Mouse (Mus musculus): ENCODE results near the gene Alyref. TPM values are rescaled to one million over a fixed set of nuclear protein-coding genes. Genes with fewer than 3 reads are reported as not detected.
A peak's percentile ranks its signal among the peaks of the same experiment; 100 is the strongest.

Gene Alyref
- polyA plus RNA-seq, 1 experiment from 2014 or later, result 594 TPM

DNA sequence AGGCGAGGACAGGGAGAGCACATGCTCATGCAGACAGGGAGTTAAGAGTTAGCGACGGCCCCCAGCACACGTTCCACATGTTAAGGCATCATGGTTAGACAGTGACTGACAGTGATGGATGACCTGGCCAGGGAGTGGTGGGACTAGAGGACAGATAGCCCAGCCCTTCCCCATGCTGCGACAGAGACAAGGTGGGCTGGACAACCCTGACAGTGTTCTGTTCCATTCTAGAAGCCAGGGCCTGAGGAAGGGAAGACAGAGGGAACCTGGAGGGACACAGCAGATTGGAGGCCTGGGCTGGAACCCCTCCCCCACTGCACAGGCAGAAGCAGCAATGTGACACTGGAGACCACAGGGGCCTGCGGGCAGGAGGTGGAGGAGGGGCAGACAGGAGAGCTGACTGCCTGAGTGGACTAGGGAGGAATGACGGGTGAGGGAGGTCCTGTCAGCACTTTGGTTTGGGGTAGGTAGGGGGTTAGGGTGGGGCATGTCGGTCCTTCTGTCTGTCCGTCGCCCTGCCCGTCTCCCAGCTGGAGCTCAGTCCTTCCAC, 19.4 kb downstream of the Alyref start:
- no peaks in the 10 kb centered on the region for H3K9me3 ChIP-seq (ENCODE audit: control insufficient read depth, low read length)
- peaks cover 32% of the 10 kb centered on the region for H3K36me3 ChIP-seq (ENCODE audit: control insufficient read depth, insufficient read depth, low read length)
- no peak overlapping the region for H3K4me2 ChIP-seq (replicated peaks; ENCODE audit: low read depth, low read length)
- WGBS, result 69% methylated on average over 11 of the region's 11 CpGs
- no peaks in the 10 kb centered on the region for H3K27me3 ChIP-seq (ENCODE audit: control insufficient read depth, insufficient read depth, low read length)
- H3K9ac ChIP-seq (ENCODE audit: low read depth, low read length), result peak overlapping the region; percentile 98
- peaks cover 29% of the 10 kb centered on the region for H3K4me1 ChIP-seq (ENCODE audit: control insufficient read depth, insufficient read depth, low read length)
- H3K4me3 ChIP-seq (ENCODE audit: low read length), result no peak overlapping the region
- ATAC-seq (ENCODE audit: low FRiP score, low TSS enrichment), result no peak
- H3K27ac ChIP-seq (ENCODE audit: low read depth, low read length), result 0 out of 2 replicates have a peak overlapping the region, but pooled peaks have one; percentile 27

DNA sequence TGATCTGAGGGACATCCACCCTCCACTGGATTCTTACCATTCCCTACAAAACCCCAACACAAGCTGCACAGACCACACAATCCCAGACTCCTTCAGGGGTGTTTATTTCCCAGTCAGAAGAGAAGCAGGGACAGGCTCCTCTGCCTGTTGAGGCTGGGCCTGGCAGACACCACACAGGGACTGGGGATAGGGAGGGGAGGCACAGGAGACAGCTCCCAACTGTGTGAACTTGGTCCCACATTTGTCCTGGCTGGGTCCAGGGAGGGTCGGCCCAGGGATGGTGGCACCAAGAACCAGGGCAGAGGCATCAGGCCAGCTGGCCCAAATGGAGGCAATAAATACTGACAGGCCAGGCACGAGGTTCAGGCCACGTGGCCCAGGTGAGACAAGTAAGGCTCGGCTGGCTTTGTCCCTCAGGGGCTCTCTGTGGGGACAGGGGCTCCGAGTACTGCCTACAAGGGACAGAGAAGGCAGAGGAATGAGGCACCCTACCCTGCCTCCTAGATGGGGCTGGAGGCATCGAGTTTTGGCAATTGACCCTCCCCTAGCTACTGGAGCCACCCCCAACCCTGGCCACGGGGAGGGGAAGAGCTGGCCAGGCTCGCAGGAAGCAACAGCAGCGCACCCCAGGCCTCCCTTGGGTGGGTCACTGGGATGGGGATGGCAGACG, 20.0 kb downstream of the Alyref start:
- no peak overlapping the region for H3K4me3 ChIP-seq (ENCODE audit: low read length)
- no peak overlapping the region for H3K4me2 ChIP-seq (replicated peaks; ENCODE audit: low read depth, low read length)
- WGBS, result 63% methylated on average over 10 of the region's 10 CpGs
- H3K36me3 ChIP-seq (ENCODE audit: control insufficient read depth, insufficient read depth, low read length), result peaks cover 31% of the 10 kb centered on the region
- peaks cover 29% of the 10 kb centered on the region for H3K4me1 ChIP-seq (ENCODE audit: control insufficient read depth, insufficient read depth, low read length)
- no peaks in the 10 kb centered on the region for H3K27me3 ChIP-seq (ENCODE audit: control insufficient read depth, insufficient read depth, low read length)
- no peak for ATAC-seq (ENCODE audit: low FRiP score, low TSS enrichment)
- H3K9me3 ChIP-seq (ENCODE audit: control insufficient read depth, low read length), result no peaks in the 10 kb centered on the region
- no peak overlapping the region; the same call in none of the 2 replicates for H3K9ac ChIP-seq (ENCODE audit: low read depth, low read length)
- H3K27ac ChIP-seq (ENCODE audit: low read depth, low read length), result no peak overlapping the region

GRCm38 (mm10) chr11:120577211-120578023, 20.7 kb downstream of the Alyref start:
- H3K4me2 ChIP-seq (replicated peaks; ENCODE audit: low read depth, low read length), result no peak overlapping the region
- no peak overlapping the region for H3K9ac ChIP-seq (ENCODE audit: low read depth, low read length)
- no peaks in the 10 kb centered on the region for H3K9me3 ChIP-seq (ENCODE audit: control insufficient read depth, low read length)
- no peak for ATAC-seq (ENCODE audit: low FRiP score, low TSS enrichment)
- no peak overlapping the region for H3K27ac ChIP-seq (ENCODE audit: low read depth, low read length)
- peaks cover 31% of the 10 kb centered on the region for H3K36me3 ChIP-seq (ENCODE audit: control insufficient read depth, insufficient read depth, low read length)
- peaks cover 28% of the 10 kb centered on the region for H3K4me1 ChIP-seq (ENCODE audit: control insufficient read depth, insufficient read depth, low read length)
- H3K4me3 ChIP-seq (ENCODE audit: low read length), result no peak overlapping the region
- H3K27me3 ChIP-seq (ENCODE audit: control insufficient read depth, insufficient read depth, low read length), result no peaks in the 10 kb centered on the region
- WGBS, result 82% methylated on average over 7 of the region's 7 CpGs

GRCm38 (mm10) chr11:120576365-120576981, 21.7 kb downstream of the Alyref start:
- Histone ChIP-seq H3K4me2 (replicated peaks; ENCODE audit: low read depth, low read length) (no peak overlapping the region), H3K4me3 (ENCODE audit: low read length) (no peak overlapping the region), H3K4me1 (ENCODE audit: control insufficient read depth, insufficient read depth, low read length) (peaks cover 26% of the 10 kb centered on the region), H3K27ac (ENCODE audit: low read depth, low read length) (no peak overlapping the region), H3K36me3 (ENCODE audit: control insufficient read depth, insufficient read depth, low read length) (peaks cover 33% of the 10 kb centered on the region), H3K9me3 (ENCODE audit: control insufficient read depth, low read length) (no peaks in the 10 kb centered on the region), H3K27me3 (ENCODE audit: control insufficient read depth, insufficient read depth, low read length) (no peaks in the 10 kb centered on the region), H3K9ac (ENCODE audit: low read depth, low read length) (no peak overlapping the region)
- 90% methylated on average over 3 of the region's 3 CpGs for WGBS
- ATAC-seq (ENCODE audit: low FRiP score, low TSS enrichment), result no peak

GRCm38 (mm10) chr11:120575940-120576339, 22.2 kb downstream of the Alyref start:
- Histone ChIP-seq H3K9ac (ENCODE audit: low read depth, low read length) (no peak overlapping the region), H3K4me3 (ENCODE audit: low read length) (no peak overlapping the region), H3K4me2 (replicated peaks; ENCODE audit: low read depth, low read length) (no peak overlapping the region), H3K9me3 (ENCODE audit: control insufficient read depth, low read length) (no peaks in the 10 kb centered on the region), H3K4me1 (ENCODE audit: control insufficient read depth, insufficient read depth, low read length) (peaks cover 32% of the 10 kb centered on the region), H3K27me3 (ENCODE audit: control insufficient read depth, insufficient read depth, low read length) (no peaks in the 10 kb centered on the region), H3K27ac (ENCODE audit: low read depth, low read length) (no peak overlapping the region), H3K36me3 (ENCODE audit: control insufficient read depth, insufficient read depth, low read length) (peaks cover 38% of the 10 kb centered on the region)
- no peak for ATAC-seq (ENCODE audit: low FRiP score, low TSS enrichment)

DNA sequence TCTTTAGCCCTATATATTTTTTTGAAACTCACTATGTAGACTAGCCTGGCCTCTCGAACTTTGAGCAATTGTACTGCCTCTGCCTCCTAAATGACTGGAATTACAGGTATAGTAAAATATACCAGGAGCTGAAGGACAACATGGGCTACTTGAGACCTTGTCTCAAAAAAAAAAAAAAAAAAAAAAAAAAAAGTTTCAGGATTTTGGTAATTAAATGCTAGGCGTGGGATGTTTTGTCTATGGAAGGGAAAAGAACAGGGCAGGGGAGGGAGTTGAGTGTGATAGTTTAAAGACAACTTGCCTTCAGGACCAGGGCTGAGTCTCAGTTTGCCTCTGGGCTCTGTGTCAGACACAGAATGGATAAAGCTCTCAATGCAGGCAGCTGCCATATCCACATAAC, 23.1 kb downstream of the Alyref start:
- H3K4me1 ChIP-seq (ENCODE audit: control insufficient read depth, insufficient read depth, low read length), result peaks cover 28% of the 10 kb centered on the region
- ATAC-seq (ENCODE audit: low FRiP score, low TSS enrichment), result no peak
- 74% methylated on average over 2 of the region's 2 CpGs for WGBS
- no peaks in the 10 kb centered on the region for H3K27me3 ChIP-seq (ENCODE audit: control insufficient read depth, insufficient read depth, low read length)
- 0 out of 2 replicates have a peak overlapping the region, but pooled peaks have one; percentile 96 for H3K9ac ChIP-seq (ENCODE audit: low read depth, low read length)
- no peak overlapping the region for H3K4me3 ChIP-seq (ENCODE audit: low read length)
- no peaks in the 10 kb centered on the region for H3K9me3 ChIP-seq (ENCODE audit: control insufficient read depth, low read length)
- peaks cover 46% of the 10 kb centered on the region for H3K36me3 ChIP-seq (ENCODE audit: control insufficient read depth, insufficient read depth, low read length)
- H3K27ac ChIP-seq (ENCODE audit: low read depth, low read length), result no peak overlapping the region
- no peak overlapping the region for H3K4me2 ChIP-seq (replicated peaks; ENCODE audit: low read depth, low read length)

DNA sequence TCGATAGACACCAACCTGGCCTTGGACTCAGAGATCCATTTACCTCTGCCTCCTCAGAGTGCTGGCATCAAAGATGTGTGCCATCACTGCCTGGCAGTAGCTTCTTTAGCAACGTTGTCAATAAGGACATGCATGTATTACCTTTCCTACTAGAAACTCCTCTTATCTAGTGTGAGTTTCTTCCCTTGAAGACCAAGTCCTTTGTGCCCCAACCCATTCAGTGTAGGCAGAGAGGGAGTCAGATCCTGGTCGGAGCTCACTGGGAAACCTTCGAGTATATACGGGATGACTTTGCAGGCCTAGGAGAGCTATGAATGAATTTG, 23.9 kb downstream of the Alyref start:
- Histone ChIP-seq H3K27ac (ENCODE audit: low read depth, low read length) (peak overlapping the region; percentile 31; the same call in 1 of the 2 replicates), H3K9me3 (ENCODE audit: control insufficient read depth, low read length) (no peaks in the 10 kb centered on the region), H3K36me3 (ENCODE audit: control insufficient read depth, insufficient read depth, low read length) (peaks cover 42% of the 10 kb centered on the region), H3K4me1 (ENCODE audit: control insufficient read depth, insufficient read depth, low read length) (peaks cover 25% of the 10 kb centered on the region), H3K4me3 (ENCODE audit: low read length) (peak overlapping the region; percentile 90), H3K4me2 (replicated peaks; ENCODE audit: low read depth, low read length) (peak overlapping the region; percentile 92), H3K9ac (ENCODE audit: low read depth, low read length) (peak overlapping the region; percentile 96), H3K27me3 (ENCODE audit: control insufficient read depth, insufficient read depth, low read length) (no peaks in the 10 kb centered on the region)
- WGBS, result 42% methylated on average over 5 of the region's 5 CpGs
- ATAC-seq (ENCODE audit: low FRiP score, low TSS enrichment), result no peak

GRCm38 (mm10) chr11:120573585-120574277, 24.4 kb downstream of the Alyref start:
- peak overlapping the region; percentile 95 for H3K27ac ChIP-seq (ENCODE audit: low read depth, low read length)
- H3K4me2 ChIP-seq (replicated peaks; ENCODE audit: low read depth, low read length), result peak overlapping the region; percentile 92
- no peaks in the 10 kb centered on the region for H3K27me3 ChIP-seq (ENCODE audit: control insufficient read depth, insufficient read depth, low read length)
- H3K4me3 ChIP-seq (ENCODE audit: low read length), result peak overlapping the region; percentile 90
- peak overlapping the region; percentile 96 for H3K9ac ChIP-seq (ENCODE audit: low read depth, low read length)
- peaks cover 39% of the 10 kb centered on the region for H3K36me3 ChIP-seq (ENCODE audit: control insufficient read depth, insufficient read depth, low read length)
- peaks cover 20% of the 10 kb centered on the region for H3K4me1 ChIP-seq (ENCODE audit: control insufficient read depth, insufficient read depth, low read length)
- under 1% methylated on average over 23 of the region's 23 CpGs for WGBS
- no peak for ATAC-seq (ENCODE audit: low FRiP score, low TSS enrichment)
- no peaks in the 10 kb centered on the region for H3K9me3 ChIP-seq (ENCODE audit: control insufficient read depth, low read length)

Measured in kidney, embryonic 14.5 days (tissue).